Mouse (Mus musculus) stomach, embryonic 15.5 days (tissue): ENCODE measurements around the gene Tas1r3. TPM values are rescaled to one million over a fixed set of nuclear protein-coding genes. Genes with fewer than 3 reads are reported as not detected.

Source experiments
- ATAC-seq: fragments of 200-750 bp; cut with Nextera tagmentation; 2 replicates; pipeline ENCODE4 v1.8.0; 2017; ENCODE audit warnings: low read depth, moderate number of reproducible peaks, moderate TSS enrichment; ENCODE audit not compliant: insufficient read depth, low FRiP score
- H3K27ac ChIP-seq: fragments of 300-500 bp; sonication (generic); 2 replicates; pipeline ENCODE4 v1.5.1; 2015; ENCODE audit warnings: mild to moderate bottlenecking, inconsistent platforms
- H3K27me3 ChIP-seq: fragments of 300-500 bp; sonication (generic); replicated peaks from 2 replicates; pipeline ENCODE4 v1.6.1; 2015; ENCODE audit warnings: inconsistent platforms
- H3K36me3 ChIP-seq: fragments of 300-500 bp; sonication (generic); 2 replicates; pipeline ENCODE4 v1.6.1; 2015; ENCODE audit warnings: inconsistent platforms
- H3K4me1 ChIP-seq: fragments of 300-500 bp; sonication (generic); 2 replicates; pipeline ENCODE4 v1.6.1; 2015; ENCODE audit warnings: inconsistent platforms
- H3K4me2 ChIP-seq: fragments of 300-500 bp; sonication (generic); 2 replicates; pipeline ENCODE4 v1.6.1; 2015; ENCODE audit warnings: mild to moderate bottlenecking, inconsistent platforms
- H3K4me3 ChIP-seq: fragments of 300-500 bp; sonication (generic); replicated peaks from 2 replicates; pipeline ENCODE4 v1.5.1; 2015; ENCODE audit warnings: inconsistent platforms
- H3K9ac ChIP-seq: fragments of 300-500 bp; sonication (generic); 2 replicates; pipeline ENCODE4 v1.6.1; 2015; ENCODE audit warnings: inconsistent platforms
- H3K9me3 ChIP-seq: fragments of 300-500 bp; sonication (generic); 2 replicates; pipeline ENCODE4 v1.6.1; 2016; ENCODE audit warnings: inconsistent platforms
- WGBS: fragments of 180-500 bp; shearing (Covaris S2); methylation state at CpG from one replicate; pipeline ENCODE4 v1.1.7; 2015; 5-methylcytosine and 5-hydroxymethylcytosine counted together
- polyA plus RNA-seq: library from polyadenylated mRNA; unstranded; fragments of >200 nt; fragmentation: Nextera tagmentation; extraction: Ambion mirVana; gene quantifications from 2 replicates; pipeline ENCODE4 v1.2.1, GENCODE M21; 2015

Tas1r3 gene
- polyA plus RNA-seq, result 0.30 and 0.50 TPM in 2 replicates

DNA sequence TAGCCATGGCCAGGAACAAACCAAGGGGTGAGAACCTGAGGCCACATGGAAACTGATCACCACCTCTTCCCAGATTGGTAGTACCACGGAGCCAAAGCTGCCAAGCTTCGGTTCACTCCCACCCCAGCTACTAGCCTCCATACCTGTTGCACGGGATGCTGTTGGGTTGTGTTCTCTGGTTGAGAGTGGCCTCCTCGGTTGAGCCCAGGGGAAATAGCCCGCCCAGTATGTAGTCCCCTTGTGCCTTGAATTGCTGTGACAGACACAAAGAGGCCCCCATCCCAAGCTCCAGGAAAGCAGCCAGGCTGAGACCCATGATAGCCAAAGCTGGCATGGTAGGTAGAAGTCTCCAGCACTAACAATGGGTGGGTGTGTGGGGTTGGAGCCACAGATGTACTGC lies at the start of gene Tas1r3:
TSS of gene Tas1r3 (minus strand) at position 362 of the 400 bp plus-strand sequence.
- 74% methylated on average over 5 of the region's 5 CpGs for WGBS

DNA sequence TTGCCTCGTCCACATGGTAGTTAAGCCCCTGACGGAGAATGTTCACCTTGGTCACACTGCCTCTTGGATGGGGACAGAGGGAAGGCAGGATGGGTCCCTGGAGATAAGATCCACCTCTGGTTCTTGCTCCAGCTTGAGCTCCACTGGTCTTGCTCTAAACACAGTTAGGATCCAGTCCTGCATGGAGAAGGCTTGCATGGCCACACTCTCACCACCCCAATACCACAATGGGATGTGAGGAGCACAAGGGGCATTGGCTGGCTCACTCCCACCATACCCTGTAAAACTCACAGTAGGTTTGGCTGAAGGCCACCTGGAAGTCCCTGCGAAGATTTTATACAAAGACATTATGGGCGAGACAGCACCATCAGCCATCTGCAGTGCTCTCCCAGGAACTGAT lies 45.6 kb upstream of the Tas1r3 start:
- no peak overlapping the region for H3K4me2 ChIP-seq
- no peaks in the 10 kb centered on the region for H3K27me3 ChIP-seq
- H3K4me3 ChIP-seq, result no peak overlapping the region
- H3K27ac ChIP-seq, result no peak overlapping the region
- H3K4me1 ChIP-seq, result no peaks in the 10 kb centered on the region
- no peak overlapping the region for H3K9ac ChIP-seq
- no peaks in the 10 kb centered on the region for H3K9me3 ChIP-seq
- no peak for ATAC-seq
- 80% methylated on average over 4 of the region's 4 CpGs for WGBS
- H3K36me3 ChIP-seq, result peaks cover 8% of the 10 kb centered on the region

More for the DNA sequence above, at the start of gene Tas1r3:
- ATAC-seq, result no peak
- Histone ChIP-seq H3K27me3 (no peaks in the 10 kb centered on the region), H3K36me3 (peaks cover 25% of the 10 kb centered on the region), H3K4me1 (no peaks in the 10 kb centered on the region), H3K4me2 (no peak within 1 kb of the TSS), H3K9ac (no peak within 1 kb of the TSS), H3K9me3 (no peaks in the 10 kb centered on the region), H3K27ac (no peak within 1 kb of the TSS), H3K4me3 (no peak within 1 kb of the TSS)

DNA sequence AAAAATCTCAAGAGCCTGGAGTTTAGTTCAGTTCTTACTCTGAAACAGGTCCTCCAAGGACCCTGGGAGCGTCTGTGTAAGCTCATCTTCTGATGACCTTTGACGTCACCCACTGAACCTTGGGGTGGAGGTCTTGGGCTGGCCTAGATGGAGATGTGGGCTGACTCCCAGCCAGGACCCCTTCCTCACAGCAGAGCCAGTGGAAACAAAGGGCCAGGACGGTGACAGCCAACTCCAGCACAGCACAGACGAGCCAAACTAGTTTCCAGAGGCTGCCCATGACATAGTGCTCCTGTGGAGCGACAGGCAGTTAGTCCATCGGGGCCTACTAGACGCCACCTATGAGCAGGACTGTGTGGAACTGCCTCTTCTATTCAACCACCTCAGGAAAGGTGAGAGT lies 45.1 kb upstream of the Tas1r3 start:
- peaks cover 13% of the 10 kb centered on the region for H3K36me3 ChIP-seq
- H3K9ac ChIP-seq, result no peak overlapping the region
- H3K27me3 ChIP-seq, result no peaks in the 10 kb centered on the region
- no peak overlapping the region for H3K27ac ChIP-seq
- H3K4me3 ChIP-seq, result no peak overlapping the region
- no peak overlapping the region for H3K4me2 ChIP-seq
- no peaks in the 10 kb centered on the region for H3K9me3 ChIP-seq
- ATAC-seq, result no peak
- H3K4me1 ChIP-seq, result no peaks in the 10 kb centered on the region
- WGBS, result 69% methylated on average over 7 of the region's 7 CpGs

DNA sequence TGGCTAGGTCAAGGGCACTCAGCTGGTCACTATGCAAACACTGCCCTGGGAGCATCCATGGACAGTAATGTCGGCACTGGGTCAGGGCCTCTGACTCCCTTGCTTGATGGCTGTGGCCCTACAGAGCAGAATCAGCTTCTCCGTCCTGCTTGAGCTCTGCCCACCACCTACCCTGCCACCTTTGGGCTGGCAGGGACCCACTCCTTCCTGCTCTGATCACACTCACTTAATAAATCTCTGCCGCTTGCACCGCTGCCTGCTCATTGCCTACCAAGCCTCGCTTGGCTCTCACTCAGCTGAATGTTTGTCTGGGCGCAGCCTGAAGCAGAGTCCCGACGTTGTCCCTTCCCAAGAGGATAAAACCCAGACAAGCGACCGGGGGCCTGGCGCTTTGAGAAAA lies 43.8 kb upstream of the Tas1r3 start:
- Histone ChIP-seq H3K4me1 (no peaks in the 10 kb centered on the region), H3K9me3 (no peaks in the 10 kb centered on the region), H3K27me3 (no peaks in the 10 kb centered on the region), H3K27ac (no peak overlapping the region), H3K9ac (no peak overlapping the region), H3K4me2 (no peak overlapping the region), H3K4me3 (no peak overlapping the region), H3K36me3 (peaks cover 25% of the 10 kb centered on the region)
- WGBS, result 79% methylated on average over 11 of the region's 11 CpGs
- no peak for ATAC-seq

DNA sequence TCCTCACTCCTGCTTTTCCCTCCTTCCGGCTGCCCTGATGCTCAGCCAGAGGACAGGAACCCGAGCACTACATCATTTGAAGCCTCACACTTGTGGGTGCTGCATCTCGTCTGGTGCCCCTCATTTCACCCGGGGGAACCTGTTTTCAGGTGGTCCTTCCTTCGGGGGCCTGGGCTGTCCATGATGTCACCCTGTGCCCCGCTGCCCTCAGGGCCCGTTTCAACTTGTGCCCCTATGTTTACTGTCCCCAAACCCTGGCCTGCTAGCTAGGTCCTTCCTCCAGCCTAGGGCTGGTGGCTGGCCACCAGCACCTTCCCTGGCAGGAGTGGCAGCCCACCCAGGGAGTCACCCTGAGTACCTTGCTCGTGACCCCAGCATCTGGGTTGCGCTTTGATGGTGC lies 43.0 kb upstream of the Tas1r3 start:
- WGBS, result 85% methylated on average over 9 of the region's 9 CpGs
- Histone ChIP-seq H3K27ac (no peak overlapping the region), H3K36me3 (peaks cover 31% of the 10 kb centered on the region), H3K9ac (no peak overlapping the region), H3K27me3 (no peaks in the 10 kb centered on the region), H3K4me1 (no peaks in the 10 kb centered on the region), H3K4me2 (no peak overlapping the region), H3K4me3 (no peak overlapping the region), H3K9me3 (no peaks in the 10 kb centered on the region)
- ATAC-seq, result no peak

DNA sequence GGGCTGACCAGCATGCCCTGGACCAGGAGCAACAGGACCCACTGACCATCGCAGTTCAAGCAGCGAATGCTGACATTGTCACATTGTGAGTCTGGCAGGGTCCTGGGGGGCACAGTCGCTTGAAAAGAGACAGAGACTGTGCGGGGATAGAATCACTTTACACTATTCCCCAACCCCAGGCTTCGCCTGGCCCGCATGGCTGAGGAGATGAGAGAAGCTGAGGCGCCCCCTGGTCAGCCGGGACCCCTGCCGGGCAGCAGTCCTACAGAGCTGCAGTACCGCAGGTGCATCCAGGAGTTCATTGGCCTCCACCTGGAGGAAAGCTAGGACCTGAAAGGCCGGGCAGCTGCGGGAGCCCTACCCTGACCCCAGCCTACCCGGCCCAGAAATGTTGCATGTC lies 42.5 kb upstream of the Tas1r3 start:
- Histone ChIP-seq H3K27ac (no peak overlapping the region), H3K36me3 (peaks cover 31% of the 10 kb centered on the region), H3K9ac (no peak overlapping the region), H3K4me3 (no peak overlapping the region), H3K4me1 (no peaks in the 10 kb centered on the region), H3K4me2 (no peak overlapping the region), H3K27me3 (no peaks in the 10 kb centered on the region), H3K9me3 (no peaks in the 10 kb centered on the region)
- WGBS, result 85% methylated on average over 13 of the region's 13 CpGs
- ATAC-seq, result no peak

DNA sequence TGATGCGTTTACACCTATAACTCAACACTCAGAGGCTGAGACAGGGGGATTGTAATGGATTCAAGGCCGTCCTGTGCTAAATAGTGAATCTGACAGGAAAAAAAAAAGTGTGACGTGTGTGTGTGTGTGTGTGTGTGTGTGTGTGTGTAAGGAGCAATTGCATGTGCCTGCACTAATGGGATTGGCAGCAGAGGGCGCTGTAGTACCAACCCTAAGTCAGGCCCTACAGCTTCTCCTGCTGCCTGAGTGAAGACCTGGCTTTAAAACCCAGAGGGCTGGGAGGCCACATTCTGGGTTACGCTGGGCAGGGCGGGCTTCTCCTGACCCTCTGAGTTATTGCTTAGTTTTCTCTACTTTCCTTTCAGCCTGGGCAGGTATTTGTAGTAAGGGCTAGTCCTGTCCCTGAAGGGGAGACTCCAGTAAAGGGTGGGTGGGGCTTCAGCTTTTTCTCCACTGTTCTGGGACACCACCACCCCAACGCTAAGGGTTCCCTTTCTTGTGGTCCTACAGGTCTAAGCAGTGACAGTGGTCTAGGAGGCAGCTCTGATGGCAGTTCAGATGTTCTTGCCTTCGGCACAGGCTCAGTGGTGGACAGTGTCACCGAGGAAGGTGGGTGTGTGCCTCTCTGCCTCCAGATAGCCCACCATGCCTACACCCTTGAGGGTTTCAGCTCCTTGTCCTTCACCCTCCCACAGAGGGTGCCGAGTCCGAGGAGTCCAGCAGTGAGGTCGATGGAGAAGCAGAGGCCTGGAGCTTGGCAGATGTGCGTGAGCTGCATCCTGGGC lies 41.3 kb upstream of the Tas1r3 start:
- H3K9ac ChIP-seq, result no peak overlapping the region
- no peak overlapping the region for H3K4me2 ChIP-seq

DNA sequence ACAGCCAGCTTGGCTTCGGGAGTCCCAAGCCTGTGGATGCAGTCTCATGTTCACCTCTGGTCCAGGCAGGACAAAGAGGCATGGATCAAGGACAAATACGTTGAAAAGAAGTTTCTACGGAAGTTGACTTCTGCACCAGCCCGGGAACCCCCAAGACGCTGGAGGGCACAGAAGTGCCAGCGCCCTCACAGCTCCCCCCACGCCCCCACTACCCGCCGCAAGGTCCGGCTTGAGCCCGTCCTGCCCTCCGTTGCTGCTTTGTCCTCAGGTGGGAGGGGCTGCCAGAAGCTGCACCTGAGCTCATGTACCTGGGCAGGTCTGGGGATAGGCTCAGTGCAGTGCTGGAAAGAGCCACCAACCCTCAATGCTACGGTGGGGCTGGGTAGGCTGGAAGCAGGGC lies 40.1 kb upstream of the Tas1r3 start:
- Histone ChIP-seq H3K27me3 (no peaks in the 10 kb centered on the region), H3K27ac (no peak overlapping the region), H3K4me3 (no peak overlapping the region), H3K36me3 (peaks cover 40% of the 10 kb centered on the region), H3K9me3 (no peaks in the 10 kb centered on the region), H3K4me2 (no peak overlapping the region), H3K9ac (no peak overlapping the region), H3K4me1 (no peaks in the 10 kb centered on the region)
- 91% methylated on average over 13 of the region's 13 CpGs for WGBS
- ATAC-seq, result no peak

More for the DNA sequence above, 41.3 kb upstream of the Tas1r3 start:
- Histone ChIP-seq H3K27me3 (no peaks in the 10 kb centered on the region), H3K36me3 (peaks cover 40% of the 10 kb centered on the region), H3K9me3 (no peaks in the 10 kb centered on the region), H3K4me3 (no peak overlapping the region), H3K27ac (no peak overlapping the region), H3K4me1 (no peaks in the 10 kb centered on the region)
- no peak for ATAC-seq
- WGBS, result 88% methylated on average over 13 of the region's 13 CpGs

DNA sequence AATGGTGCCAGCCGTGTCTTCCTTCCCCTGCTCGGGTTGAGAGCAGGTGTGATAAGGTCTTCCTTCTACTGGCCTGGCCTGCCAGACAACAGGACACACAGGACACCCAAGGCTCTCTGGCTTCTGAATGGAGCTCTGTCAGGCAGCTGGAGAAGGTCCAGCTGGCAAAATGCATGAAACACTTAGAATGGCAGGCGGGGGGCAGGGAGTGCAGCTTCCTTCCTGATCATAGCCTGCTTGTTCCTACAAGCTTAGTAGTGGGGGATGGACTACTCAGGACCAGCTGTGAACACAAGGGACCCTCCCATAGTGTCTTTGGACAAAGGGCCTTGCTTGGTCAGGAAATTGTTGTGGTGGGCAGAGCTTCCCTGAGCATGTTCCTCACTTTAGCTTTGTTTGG lies 38.0 kb upstream of the Tas1r3 start:
- no peak overlapping the region for H3K4me3 ChIP-seq
- no peak overlapping the region for H3K4me2 ChIP-seq
- H3K27me3 ChIP-seq, result no peaks in the 10 kb centered on the region
- WGBS, result 59% methylated on average over 3 of the region's 3 CpGs
- H3K36me3 ChIP-seq, result peaks cover 47% of the 10 kb centered on the region
- no peak for ATAC-seq
- no peaks in the 10 kb centered on the region for H3K4me1 ChIP-seq
- H3K9me3 ChIP-seq, result no peaks in the 10 kb centered on the region
- no peak overlapping the region for H3K9ac ChIP-seq
- no peak overlapping the region for H3K27ac ChIP-seq

DNA sequence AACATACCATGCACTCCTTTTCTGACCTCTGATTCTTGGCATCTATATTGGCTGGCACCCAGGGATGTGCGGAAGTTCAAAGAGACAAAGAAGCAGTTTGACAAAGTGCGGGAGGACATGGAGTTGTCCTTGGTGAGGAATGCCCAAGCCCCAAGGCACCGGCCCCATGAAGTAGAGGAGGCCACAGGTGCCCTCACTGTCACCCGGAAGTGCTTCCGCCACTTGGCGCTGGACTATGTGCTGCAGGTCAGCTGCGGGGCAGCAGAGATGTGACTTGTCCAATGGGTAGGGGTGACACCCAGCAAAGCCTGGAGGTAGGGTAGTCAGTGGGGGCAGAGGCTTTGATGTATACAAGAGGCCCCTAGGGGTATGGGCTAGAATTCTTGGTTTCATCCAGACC lies 36.2 kb upstream of the Tas1r3 start:
- ATAC-seq, result no peak
- Histone ChIP-seq H3K4me2 (no peak overlapping the region), H3K4me1 (peaks cover 8% of the 10 kb centered on the region), H3K36me3 (peaks cover 44% of the 10 kb centered on the region), H3K9me3 (no peaks in the 10 kb centered on the region), H3K27me3 (no peaks in the 10 kb centered on the region), H3K9ac (no peak overlapping the region), H3K27ac (no peak overlapping the region), H3K4me3 (no peak overlapping the region)
- WGBS, result 93% methylated on average over 7 of the region's 7 CpGs

DNA sequence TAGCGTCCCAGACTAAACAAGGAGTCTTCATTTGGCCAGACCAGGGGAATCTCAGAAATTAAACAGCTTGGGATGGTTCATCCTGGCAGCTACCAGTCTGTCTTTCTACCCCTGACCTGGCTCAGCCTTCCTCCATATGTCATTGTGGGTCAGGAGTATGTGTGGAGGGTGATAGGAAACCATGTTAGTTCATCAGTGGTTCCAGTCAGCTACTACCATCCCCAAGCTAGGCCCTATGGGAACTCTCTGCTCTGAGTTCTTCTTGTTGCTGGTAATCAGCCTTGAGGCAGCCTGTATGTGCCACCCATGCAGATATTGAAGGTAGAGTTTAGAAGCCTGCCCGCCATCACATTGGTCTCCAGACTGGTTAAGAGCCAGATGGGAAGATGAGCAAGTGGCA lies 35.2 kb upstream of the Tas1r3 start:
- no peak overlapping the region for H3K4me2 ChIP-seq
- H3K27me3 ChIP-seq, result no peaks in the 10 kb centered on the region
- no peak overlapping the region for H3K27ac ChIP-seq
- 91% methylated on average over 2 of the region's 2 CpGs for WGBS
- peaks cover 35% of the 10 kb centered on the region for H3K36me3 ChIP-seq
- no peak overlapping the region for H3K4me3 ChIP-seq
- no peaks in the 10 kb centered on the region for H3K9me3 ChIP-seq
- no peak overlapping the region for H3K9ac ChIP-seq
- peaks cover 19% of the 10 kb centered on the region for H3K4me1 ChIP-seq
- no peak for ATAC-seq

DNA sequence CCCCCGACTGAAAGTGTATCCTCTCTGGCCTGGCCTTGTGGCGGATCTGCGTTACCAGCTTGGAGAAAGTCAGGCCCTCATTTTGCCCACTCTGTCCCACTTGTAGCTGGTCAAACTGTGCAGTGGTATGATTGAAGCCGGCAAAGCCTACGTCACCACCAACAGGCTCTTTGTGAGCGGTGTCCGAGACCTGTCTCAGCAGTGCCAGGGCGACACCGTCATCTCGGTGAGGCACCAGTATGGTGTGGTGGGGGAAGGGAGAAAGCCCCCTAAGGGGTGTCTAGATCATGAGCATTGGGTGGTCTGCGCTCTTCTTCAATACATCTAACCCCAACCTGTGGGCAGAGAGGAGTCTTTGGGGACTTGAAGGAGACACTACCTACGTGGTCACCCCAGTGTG lies 33.3 kb upstream of the Tas1r3 start:
- H3K9ac ChIP-seq, result no peak overlapping the region
- no peak for ATAC-seq
- no peaks in the 10 kb centered on the region for H3K27me3 ChIP-seq
- 99% methylated on average over 12 of the region's 12 CpGs for WGBS
- H3K4me1 ChIP-seq, result peaks cover 26% of the 10 kb centered on the region
- H3K4me2 ChIP-seq, result no peak overlapping the region
- no peak overlapping the region for H3K27ac ChIP-seq
- H3K36me3 ChIP-seq, result peaks cover 19% of the 10 kb centered on the region
- no peaks in the 10 kb centered on the region for H3K9me3 ChIP-seq
- H3K4me3 ChIP-seq, result no peak overlapping the region

DNA sequence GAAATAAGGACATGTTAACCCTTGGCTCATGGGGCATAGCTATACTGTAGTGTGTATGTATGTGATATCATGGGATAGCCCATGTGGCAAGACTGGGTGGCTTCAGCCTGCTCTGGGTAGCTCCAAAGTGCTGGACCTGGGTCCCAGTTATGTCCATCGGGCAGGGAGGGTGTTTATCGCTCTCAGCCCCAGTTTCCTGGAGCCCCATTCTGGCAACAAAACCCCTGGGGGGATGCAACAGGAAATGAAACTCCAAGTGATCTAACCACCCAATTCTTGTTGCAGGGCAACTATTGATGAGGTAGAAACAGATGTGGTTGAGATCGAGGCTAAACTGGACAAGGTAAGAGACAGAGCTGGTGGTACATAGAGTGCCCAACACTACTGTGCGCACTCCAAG lies 32.7 kb upstream of the Tas1r3 start:
- Histone ChIP-seq H3K27me3 (no peaks in the 10 kb centered on the region), H3K4me2 (no peak overlapping the region), H3K36me3 (peaks cover 17% of the 10 kb centered on the region), H3K9me3 (no peaks in the 10 kb centered on the region), H3K4me1 (peaks cover 29% of the 10 kb centered on the region), H3K27ac (no peak overlapping the region), H3K4me3 (no peak overlapping the region), H3K9ac (no peak overlapping the region)
- WGBS, result 88% methylated on average over 4 of the region's 4 CpGs
- no peak for ATAC-seq
